Mouse (Mus musculus) heart, postnatal 0 days (tissue): ENCODE results near the gene Gm42906.

Experiments
- CTCF ChIP-seq: IDR thresholded peaks from 2 replicates; pipeline ENCODE4 v1.5.1; 2016; ENCODE audit warnings: antibody characterized with exemption, control low read depth, low read depth
- EP300 ChIP-seq: IDR thresholded peaks from 2 replicates; pipeline ENCODE4 v1.6.1; 2016; ENCODE audit warnings: antibody characterized with exemption, low read depth

GRCm38 (mm10) chr5:151126608-151127005 lies 301.4 kb downstream of the Gm42906 start:
- TF ChIP-seq CTCF = no peak
- TF ChIP-seq EP300 = no peak
